Mouse (Mus musculus): Measurements from ENCODE around the gene Nts. TPM values are rescaled to one million over a fixed set of nuclear protein-coding genes. Genes with fewer than 3 reads are reported as not detected.

The Nts gene
- 0.11 TPM in 1 of 2 replicates, not detected in the other for polyA plus RNA-seq (2012; rRNA removed)

- H3K27ac ChIP-seq (ENCODE audit: insufficient read depth, low read depth, low read length), result no peak within 1 kb of the TSS
- no peaks in the 10 kb centered on the region for H3K4me1 ChIP-seq (ENCODE audit: control insufficient read depth, insufficient read depth, low read length)
- H3K36me3 ChIP-seq (ENCODE audit: control insufficient read depth, insufficient read depth, low read length), result no peaks in the 10 kb centered on the region
- no peak within 1 kb of the TSS for H3K4me3 ChIP-seq (ENCODE audit: insufficient read depth, low read depth, low read length)
- no peak for DNase-seq
- TF ChIP-seq POLR2A (IDR thresholded peaks at IDR 0.05; ENCODE audit: low read depth, low read length), result no peak
- 18% methylated on average over 3 of the region's 3 CpGs for WGBS
- no peaks in the 10 kb centered on the region for H3K27me3 ChIP-seq (replicated peaks; ENCODE audit: control insufficient read depth, insufficient read depth, low read length)
These were observed at the start of gene Nts for GRCm38 (mm10) chr10:102490386-102490785. Gene Nts, minus strand, starts transcription at chr10:102490486.

GRCm38 (mm10) chr10:102527901-102528300, 37.6 kb upstream of the Nts start:
- Histone ChIP-seq H3K4me1 (ENCODE audit: control insufficient read depth, insufficient read depth, low read length) (no peaks in the 10 kb centered on the region), H3K4me3 (ENCODE audit: insufficient read depth, low read depth, low read length) (no peak overlapping the region), H3K36me3 (ENCODE audit: control insufficient read depth, insufficient read depth, low read length) (no peaks in the 10 kb centered on the region), H3K27me3 (replicated peaks; ENCODE audit: control insufficient read depth, insufficient read depth, low read length) (no peaks in the 10 kb centered on the region), H3K27ac (ENCODE audit: insufficient read depth, low read depth, low read length) (no peak overlapping the region)
- WGBS, result 64% methylated on average over 3 of the region's 3 CpGs
- TF ChIP-seq POLR2A (IDR thresholded peaks at IDR 0.05; ENCODE audit: low read depth, low read length), result no peak
- TF ChIP-seq CTCF (conservative IDR thresholded peaks at IDR 0.05; ENCODE audit: insufficient read depth, insufficient read length, low read depth, low read length), result no peak
- DNase-seq, result no peak

- DNase-seq, result peak; percentile 25
- 3% methylated on average over 1 of the region's 1 CpGs for WGBS
- no peaks in the 10 kb centered on the region for H3K36me3 ChIP-seq (ENCODE audit: control insufficient read depth, insufficient read depth, low read length)
- H3K27me3 ChIP-seq (replicated peaks; ENCODE audit: control insufficient read depth, insufficient read depth, low read length), result no peaks in the 10 kb centered on the region
- H3K27ac ChIP-seq (ENCODE audit: insufficient read depth, low read depth, low read length), result no peak overlapping the region
- H3K4me1 ChIP-seq (ENCODE audit: control insufficient read depth, insufficient read depth, low read length), result no peaks in the 10 kb centered on the region
- no peak for TF ChIP-seq POLR2A (IDR thresholded peaks at IDR 0.05; ENCODE audit: low read depth, low read length)
- TF ChIP-seq CTCF (conservative IDR thresholded peaks at IDR 0.05; ENCODE audit: insufficient read depth, insufficient read length, low read depth, low read length), result no peak
- no peak overlapping the region for H3K4me3 ChIP-seq (ENCODE audit: insufficient read depth, low read depth, low read length)
These were observed 23.9 kb upstream of the Nts start for GRCm38 (mm10) chr10:102514159-102514558.

DNA sequence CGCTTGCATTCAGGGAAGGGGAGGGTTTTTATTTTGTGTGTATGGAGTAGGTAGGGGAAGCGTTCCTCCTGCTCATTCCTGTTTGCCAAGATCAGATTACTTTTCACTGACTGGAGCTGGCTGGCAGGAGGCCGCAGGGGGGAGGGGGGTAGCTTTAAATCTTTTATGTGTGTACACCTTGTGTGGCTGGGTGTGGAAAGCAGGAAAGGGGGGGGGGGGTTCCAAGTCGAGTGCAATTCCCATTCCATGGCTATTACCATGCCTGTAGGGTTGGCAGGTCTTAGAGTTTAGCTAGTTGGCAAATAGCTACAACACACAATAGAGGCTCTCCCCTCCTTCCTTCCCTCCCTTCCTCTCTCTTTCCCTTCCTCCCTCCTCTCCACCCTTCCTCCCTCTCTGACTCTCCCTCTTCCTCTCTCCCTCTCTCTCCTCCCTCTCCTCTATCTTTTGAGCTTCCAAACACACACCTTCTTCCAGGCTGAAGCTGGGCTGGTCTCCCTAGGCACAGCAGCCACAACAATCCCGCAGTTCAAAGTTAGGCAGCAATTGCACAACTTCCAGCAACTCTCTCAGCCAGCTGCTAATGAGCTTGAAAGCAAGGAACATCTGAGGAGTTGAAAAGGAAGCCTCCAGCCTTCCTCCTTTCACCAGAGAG, 21.6 kb upstream of the Nts start, which contains the start of gene Rassf9:
Gene Rassf9 (plus strand): TSS at position 416 of the 655 bp plus-strand sequence.
- H3K4me3 ChIP-seq (ENCODE audit: insufficient read depth, low read depth, low read length), result peak within 1 kb of the TSS; percentile 57
- H3K27ac ChIP-seq (ENCODE audit: insufficient read depth, low read depth, low read length), result peak within 1 kb of the TSS; percentile 94
- TF ChIP-seq CTCF (conservative IDR thresholded peaks at IDR 0.05; ENCODE audit: insufficient read depth, insufficient read length, low read depth, low read length), result no peak
- TF ChIP-seq POLR2A (IDR thresholded peaks at IDR 0.05; ENCODE audit: low read depth, low read length), result no peak
- peak; percentile 82 for DNase-seq
- WGBS, result 14% methylated on average over 5 of the region's 5 CpGs
- peaks cover 3% of the 10 kb centered on the region for H3K4me1 ChIP-seq (ENCODE audit: control insufficient read depth, insufficient read depth, low read length)
- H3K36me3 ChIP-seq (ENCODE audit: control insufficient read depth, insufficient read depth, low read length), result no peaks in the 10 kb centered on the region
- no peaks in the 10 kb centered on the region for H3K27me3 ChIP-seq (replicated peaks; ENCODE audit: control insufficient read depth, insufficient read depth, low read length)

- Histone ChIP-seq H3K27me3 (replicated peaks; ENCODE audit: control insufficient read depth, insufficient read depth, low read length) (no peaks in the 10 kb centered on the region), H3K36me3 (ENCODE audit: control insufficient read depth, insufficient read depth, low read length) (no peaks in the 10 kb centered on the region), H3K27ac (ENCODE audit: insufficient read depth, low read depth, low read length) (peak overlapping the region; percentile 41), H3K4me1 (ENCODE audit: control insufficient read depth, insufficient read depth, low read length) (peaks cover 3% of the 10 kb centered on the region), H3K4me3 (ENCODE audit: insufficient read depth, low read depth, low read length) (peak overlapping the region; percentile 57)
- no peak for DNase-seq
- WGBS, result 36% methylated on average over 3 of the region's 3 CpGs
- no peak for TF ChIP-seq CTCF (conservative IDR thresholded peaks at IDR 0.05; ENCODE audit: insufficient read depth, insufficient read length, low read depth, low read length)
- TF ChIP-seq POLR2A (IDR thresholded peaks at IDR 0.05; ENCODE audit: low read depth, low read length), result no peak
These were observed 21.1 kb upstream of the Nts start for GRCm38 (mm10) chr10:102511461-102511806.

GRCm38 (mm10) chr10:102507386-102507785, 17.1 kb upstream of the Nts start:
- H3K27ac ChIP-seq (ENCODE audit: insufficient read depth, low read depth, low read length), result no peak overlapping the region
- H3K27me3 ChIP-seq (replicated peaks; ENCODE audit: control insufficient read depth, insufficient read depth, low read length), result no peaks in the 10 kb centered on the region
- H3K4me1 ChIP-seq (ENCODE audit: control insufficient read depth, insufficient read depth, low read length), result peaks cover 3% of the 10 kb centered on the region
- no peak for DNase-seq
- 19% methylated on average over 4 of the region's 4 CpGs for WGBS
- TF ChIP-seq POLR2A (IDR thresholded peaks at IDR 0.05; ENCODE audit: low read depth, low read length), result no peak
- TF ChIP-seq CTCF (conservative IDR thresholded peaks at IDR 0.05; ENCODE audit: insufficient read depth, insufficient read length, low read depth, low read length), result no peak
- no peaks in the 10 kb centered on the region for H3K36me3 ChIP-seq (ENCODE audit: control insufficient read depth, insufficient read depth, low read length)
- no peak overlapping the region for H3K4me3 ChIP-seq (ENCODE audit: insufficient read depth, low read depth, low read length)

- Histone ChIP-seq H3K27me3 (replicated peaks; ENCODE audit: control insufficient read depth, insufficient read depth, low read length) (no peaks in the 10 kb centered on the region), H3K36me3 (ENCODE audit: control insufficient read depth, insufficient read depth, low read length) (no peaks in the 10 kb centered on the region), H3K4me3 (ENCODE audit: insufficient read depth, low read depth, low read length) (no peak overlapping the region), H3K27ac (ENCODE audit: insufficient read depth, low read depth, low read length) (no peak overlapping the region), H3K4me1 (ENCODE audit: control insufficient read depth, insufficient read depth, low read length) (no peaks in the 10 kb centered on the region)
- WGBS, result 18% methylated on average over 4 of the region's 4 CpGs
- DNase-seq, result peak; percentile 65
- TF ChIP-seq POLR2A (IDR thresholded peaks at IDR 0.05; ENCODE audit: low read depth, low read length), result no peak
- TF ChIP-seq CTCF (conservative IDR thresholded peaks at IDR 0.05; ENCODE audit: insufficient read depth, insufficient read length, low read depth, low read length), result no peak; the same call in 1 of the 2 replicates
These were observed 8.5 kb upstream of the Nts start for GRCm38 (mm10) chr10:102498754-102499153.

All from kidney, adult 2 months (tissue).